8 mouse cellular contexts compared by ENCODE assay signal in genomic region chr8:12677529-12677928, GRCm38 (mm10). TPM values are rescaled to one million over a fixed set of nuclear protein-coding genes. Genes with fewer than 3 reads are reported as not detected.
DNase-seq lines count a peak whose midpoint lies in the region; ATAC-seq and TF ChIP-seq lines count a peak whose summit lies in the region.

No protein-coding gene starts in this region.

- TF ChIP-seq CTCF in ES-Bruce4 (IDR thresholded peaks at IDR 0.05; ENCODE audit: low read depth, low read length): peak; percentile 97
- TF ChIP-seq CTCF in lung, embryonic 14.5 days (IDR thresholded peaks at IDR 0.05; ENCODE audit: low read depth): peak; percentile 90
- TF ChIP-seq CTCF in thymus, adult 2 months (IDR thresholded peaks at IDR 0.05; ENCODE audit: borderline replicate concordance, control insufficient read depth, extremely low read depth, insufficient read depth, low read length, poor library complexity): peak; percentile 91

- H3K36me3 ChIP-seq in ES-Bruce4 (ENCODE audit: control insufficient read depth, insufficient read depth, low read length, poor library complexity, severe bottlenecking): no peaks in the 10 kb centered on the region
- H3K36me3 ChIP-seq in forebrain, embryonic 12.5 days (replicated peaks): no peaks in the 10 kb centered on the region
- no peaks in the 10 kb centered on the region for H3K36me3 ChIP-seq in lung, embryonic 14.5 days (ENCODE audit: insufficient read depth)
- no peaks in the 10 kb centered on the region for H3K36me3 ChIP-seq in thymus, adult 2 months (ENCODE audit: control insufficient read depth, insufficient read depth, low read length)

- peak; percentile 64 for DNase-seq in c-Kit-positive CD71-positive TER-119-positive erythroid progenitor cells, embryonic 14.5 days (ENCODE audit: low spot score)
- peak; percentile 80 to 89 for DNase-seq in heart, postnatal 36 days
- peak; percentile 85 for DNase-seq in layer of hippocampus, adult 11-12 months (ENCODE audit: low spot score)
- DNase-seq in lung, embryonic 14.5 days: peak; percentile 89
- DNase-seq in ovary, adult 18-20 months (ENCODE audit: low spot score): peak; percentile 39
- DNase-seq in thymus, adult 2 months: peak; percentile 80

- no peaks in the 10 kb centered on the region for H3K27me3 ChIP-seq in ES-Bruce4 (ENCODE audit: control insufficient read depth, insufficient read depth, low read length, poor library complexity, severe bottlenecking)
- H3K27me3 ChIP-seq in forebrain, embryonic 12.5 days: peaks cover 14% of the 10 kb centered on the region
- no peaks in the 10 kb centered on the region for H3K27me3 ChIP-seq in lung, embryonic 14.5 days (ENCODE audit: insufficient read depth, low read length)
- no peaks in the 10 kb centered on the region for H3K27me3 ChIP-seq in thymus, adult 2 months (ENCODE audit: control insufficient read depth, insufficient read depth, low read length)

- no peak overlapping the region for H3K4me3 ChIP-seq in ES-Bruce4 (ENCODE audit: low read depth, low read length)
- no peak overlapping the region for H3K4me3 ChIP-seq in forebrain, embryonic 12.5 days (replicated peaks)
- no peak overlapping the region for H3K4me3 ChIP-seq in lung, embryonic 14.5 days (ENCODE audit: low read depth, low read length)
- H3K4me3 ChIP-seq in thymus, adult 2 months (ENCODE audit: control insufficient read depth, insufficient read depth, low read length): no peak overlapping the region

- WGBS in forebrain, embryonic 12.5 days: 3% methylated on average over 7 of the region's 7 CpGs
- WGBS in lung, embryonic 14.5 days: 2% methylated on average over 7 of the region's 7 CpGs
- WGBS in thymus, adult 2 months: 6% methylated on average over 7 of the region's 7 CpGs

- no peak overlapping the region for H3K9ac ChIP-seq in ES-Bruce4 (ENCODE audit: low read depth, poor library complexity, severe bottlenecking)
- no peak overlapping the region for H3K9ac ChIP-seq in forebrain, embryonic 12.5 days
- no peak overlapping the region for H3K9ac ChIP-seq in lung, embryonic 14.5 days

- H3K9me3 ChIP-seq in ES-Bruce4 (replicated peaks; ENCODE audit: control insufficient read depth, insufficient read depth, low read length, poor library complexity, severe bottlenecking): no peaks in the 10 kb centered on the region
- no peaks in the 10 kb centered on the region for H3K9me3 ChIP-seq in forebrain, embryonic 12.5 days
- no peaks in the 10 kb centered on the region for H3K9me3 ChIP-seq in lung, embryonic 14.5 days (ENCODE audit: low read depth, low read length)

- no peak for TF ChIP-seq EP300 in ES-Bruce4 (IDR thresholded peaks at IDR 0.05; ENCODE audit: insufficient read depth, low read depth, low read length)

- intact Hi-C loops in heart, postnatal 36 days (cut with DNase I): loop anchor here (1.0 to 5.0 kb wide), 3 partner anchors 115 to 720 kb away; no protein-coding TSS in a partner anchor

- no peak overlapping the region for H3K4me2 ChIP-seq in forebrain, embryonic 12.5 days
- no peak overlapping the region for H3K4me2 ChIP-seq in lung, embryonic 14.5 days

- no peaks in the 10 kb centered on the region for H3K4me1 ChIP-seq in ES-Bruce4 (ENCODE audit: control insufficient read depth, insufficient read depth, low read length)
- peaks cover 7% of the 10 kb centered on the region for H3K4me1 ChIP-seq in forebrain, embryonic 12.5 days
- H3K4me1 ChIP-seq in lung, embryonic 14.5 days (ENCODE audit: insufficient read depth): no peaks in the 10 kb centered on the region
- H3K4me1 ChIP-seq in thymus, adult 2 months (replicated peaks; ENCODE audit: control insufficient read depth, insufficient read depth, low read length): peaks cover 2% of the 10 kb centered on the region; the same call in 1 of the 2 replicates

- TF ChIP-seq POLR2A in ES-Bruce4 (IDR thresholded peaks at IDR 0.05; ENCODE audit: insufficient read depth, low read length): no peak
- no peak for TF ChIP-seq POLR2A in thymus, adult 2 months (IDR thresholded peaks at IDR 0.05; ENCODE audit: control insufficient read depth, extremely low read depth, insufficient read depth, low read length, poor library complexity)

- H3K27ac ChIP-seq in ES-Bruce4 (ENCODE audit: insufficient read depth, low read length): no peak overlapping the region
- no peak overlapping the region for H3K27ac ChIP-seq in forebrain, embryonic 12.5 days
- H3K27ac ChIP-seq in lung, embryonic 14.5 days (ENCODE audit: low read depth): no peak overlapping the region
- no peak overlapping the region for H3K27ac ChIP-seq in thymus, adult 2 months (ENCODE audit: control insufficient read depth, insufficient read depth, low read length)

- ATAC-seq in forebrain, embryonic 12.5 days (ENCODE audit: low FRiP score): peak; percentile 85; the same call in 1 of the 2 replicates
- ATAC-seq in lung, embryonic 14.5 days (ENCODE audit: insufficient read depth): peak; percentile 66

RNA-seq across cellular contexts. Expression of gene Tubgcp3, which starts 5.5 kb away (rescaled TPM):
- 36.4 and 44.4 TPM in 2 replicates for polyA plus RNA-seq in ES-Bruce4 (2011; ENCODE audit: insufficient read depth, insufficient read length, low read depth, missing spikeins)
- polyA plus RNA-seq in forebrain, embryonic 12.5 days (2016; fragmentation: Nextera tagmentation; extraction: Ambion mirVana): 59.0 and 62.2 TPM in 2 replicates
- 10 to 100 TPM; 12.4 to 14.0 TPM for total RNA-seq in heart, postnatal 36 days (2021)
- polyA plus RNA-seq in lung, embryonic 14.5 days (2014; fragmentation: Nextera tagmentation; extraction: Ambion mirVana): 57.2 and 59.3 TPM in 2 replicates
- polyA plus RNA-seq in thymus, adult 2 months (2012; rRNA removed): 114 and 116 TPM in 2 replicates

Comparison
In these comparisons a context has a peak if more than half of its experiments do, and no peak if none do; other contexts are left out.
1. DNase-seq: peak in every context shown above with its lines; median percentile 89 in lung, embryonic 14.5 days; 85 in layer of hippocampus, adult 11-12 months; 84 in heart, postnatal 36 days; 80 in thymus, adult 2 months; 64 in c-Kit-positive CD71-positive TER-119-positive erythroid progenitor cells, embryonic 14.5 days; 39 in ovary, adult 18-20 months.